Mouse (Mus musculus) testis, adult 2 months (tissue): ENCODE measurements around the gene Zfhx3.

Experiments
- CTCF ChIP-seq: fragments of 200-500 bp; IDR thresholded peaks from 2 replicates; pipeline ENCODE4 v1.5.1; 2012; ENCODE audit warnings: low read depth, mild to moderate bottlenecking, inconsistent platforms, low read length, moderate library complexity; ENCODE audit not compliant: control insufficient read depth, insufficient read depth, insufficient replicate concordance
- POLR2A ChIP-seq: fragments of 200-500 bp; IDR thresholded peaks from 2 replicates; pipeline ENCODE4 v1.6.1; 2012; ENCODE audit warnings: low read depth, mild to moderate bottlenecking, inconsistent platforms, low read length, moderate library complexity; ENCODE audit not compliant: control insufficient read depth

DNA sequence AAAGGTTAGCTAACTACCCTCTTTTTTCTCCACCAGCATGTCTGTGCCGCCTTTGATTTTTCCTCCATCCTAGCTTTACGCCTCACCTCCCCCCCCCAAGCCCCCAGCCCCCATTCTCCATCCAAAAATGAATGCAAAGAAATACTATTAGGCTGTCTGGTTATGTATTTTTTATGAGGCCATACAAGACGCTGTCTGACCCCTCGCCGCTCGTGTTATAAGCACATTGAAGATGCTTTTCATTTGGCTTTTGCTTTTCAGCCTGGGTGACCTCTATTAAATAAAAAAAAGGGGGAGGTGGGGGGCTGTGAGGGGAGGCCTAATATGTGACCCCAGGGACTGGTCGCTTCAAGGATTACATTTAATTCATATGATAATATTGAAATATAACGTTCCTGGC lies 2.3 kb upstream of the Zfhx3 start:
- no peak for TF ChIP-seq POLR2A
- no peak for TF ChIP-seq CTCF
